11 mouse cellular contexts compared by ENCODE assay signal in the genomic region with DNA sequence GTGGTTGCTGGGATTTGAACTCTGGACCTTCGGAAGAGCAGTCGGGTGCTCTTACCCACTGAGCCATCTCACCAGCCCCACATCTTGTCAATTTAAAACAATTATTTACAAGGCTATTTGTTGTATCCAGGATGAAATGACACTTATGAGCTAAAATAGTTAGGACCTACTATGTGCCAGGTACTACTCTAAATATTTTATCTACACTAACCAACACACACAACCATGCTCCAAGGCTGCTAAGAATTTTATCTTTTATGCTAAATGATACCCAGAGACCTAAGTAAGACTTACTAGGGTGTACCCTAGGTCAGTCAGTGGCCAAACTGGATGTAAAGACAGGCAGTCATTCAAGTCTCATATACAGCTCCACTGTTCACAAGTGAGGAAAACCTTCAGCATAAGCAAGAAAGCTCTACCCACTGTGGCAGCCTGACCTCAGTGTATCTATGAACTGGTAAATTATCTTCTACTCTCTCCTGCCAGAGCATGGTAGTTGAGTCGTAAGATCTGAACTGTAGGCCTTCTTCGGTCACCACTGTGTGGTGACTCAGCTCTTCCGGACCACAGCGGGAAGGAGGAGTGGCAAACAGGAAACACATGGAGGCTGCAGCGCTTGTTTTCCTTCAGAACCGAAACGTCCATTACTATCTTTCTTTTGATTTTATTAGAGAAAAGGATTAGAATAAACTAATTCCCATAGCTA. TPM values are rescaled to one million over a fixed set of nuclear protein-coding genes. Genes with fewer than 3 reads are reported as not detected.
DNase-seq lines count a peak whose midpoint lies in the region; ATAC-seq lines count a peak whose summit lies in the region.
"Had no signal": no experiment of that assay in that cellular context is flagged by ENCODE, and none has a peak within 500 bp of the region (broad histone marks: within the 10 kb centered on the region; RNA-seq: fewer than 3 reads in every experiment).

No protein-coding gene starts in this region.

- DNase-seq in thymus, postnatal 0 days (ENCODE audit: low spot score): peak; percentile 21
- no peak for DNase-seq in thymus, adult 18-20 months
- DNase-seq in liver, embryonic 13.5 days: peak; percentile 25
- DNase-seq in yolk sac, embryonic 10.5 days (ENCODE audit: low spot score): peak; percentile 37
- DNase-seq in limb, embryonic 10.5 days (ENCODE audit: low spot score): no peak
- no peak for DNase-seq in layer of hippocampus, adult 11-12 months (ENCODE audit: low spot score)
- DNase-seq in urinary bladder, postnatal 14 days (ENCODE audit: low spot score): no peak
- DNase-seq: right cerebral cortex, postnatal 14 days had no signal

- WGBS in liver, embryonic 13.5 days (ENCODE audit: insufficient replicate concordance): 31% methylated on average over 9 of the region's 9 CpGs
- WGBS in limb, embryonic 10.5 days: 90% methylated on average over 9 of the region's 9 CpGs

- H3K9ac ChIP-seq in liver, embryonic 13.5 days: no peak overlapping the region
- H3K9ac ChIP-seq: hindbrain, embryonic 15.5 days had no signal

- H3K27ac ChIP-seq in liver, embryonic 13.5 days: 0 out of 2 replicates have a peak overlapping the region, but pooled peaks have one; percentile 45
- H3K27ac ChIP-seq in limb, embryonic 10.5 days: no peak overlapping the region
- H3K27ac ChIP-seq: hindbrain, embryonic 15.5 days had no signal

- H3K27me3 ChIP-seq in liver, embryonic 13.5 days: no peaks in the 10 kb centered on the region
- no peaks in the 10 kb centered on the region for H3K27me3 ChIP-seq in limb, embryonic 10.5 days (ENCODE audit: low read depth, poor library complexity, severe bottlenecking)
- H3K27me3 ChIP-seq: hindbrain, embryonic 15.5 days had no signal

- peak overlapping the region; percentile 38 for H3K4me2 ChIP-seq in liver, embryonic 13.5 days
- H3K4me2 ChIP-seq: hindbrain, embryonic 15.5 days; midbrain, embryonic 11.5 days had no signal

- H3K36me3 ChIP-seq in liver, embryonic 13.5 days: no peaks in the 10 kb centered on the region
- peaks cover 13% of the 10 kb centered on the region for H3K36me3 ChIP-seq in limb, embryonic 10.5 days
- H3K36me3 ChIP-seq: hindbrain, embryonic 15.5 days had no signal

- no peaks in the 10 kb centered on the region for H3K9me3 ChIP-seq in liver, embryonic 13.5 days (replicated peaks)
- H3K9me3 ChIP-seq in limb, embryonic 10.5 days (replicated peaks): no peaks in the 10 kb centered on the region
- H3K9me3 ChIP-seq: hindbrain, embryonic 15.5 days had no signal

- H3K4me1 ChIP-seq in liver, embryonic 13.5 days (replicated peaks): peaks cover 57% of the 10 kb centered on the region
- H3K4me1 ChIP-seq in limb, embryonic 10.5 days: peaks cover 3% of the 10 kb centered on the region; the same call in 1 of the 2 replicates

- peak; percentile 83 for ATAC-seq in activated CD4-positive, CD25-positive, alpha-beta regulatory T cell, adult 4 months
- peak; percentile 85 for ATAC-seq in liver, embryonic 13.5 days (ENCODE audit: low read depth)

- 0 out of 2 replicates have a peak overlapping the region, but pooled peaks have one; percentile 4 for H3K4me3 ChIP-seq in liver, embryonic 13.5 days (replicated peaks)
- no peak overlapping the region for H3K4me3 ChIP-seq in limb, embryonic 10.5 days
- H3K4me3 ChIP-seq: hindbrain, embryonic 15.5 days had no signal

RNA-seq across cellular contexts. Expression of a gene that starts 18.7 kb away (rescaled TPM):
- 33.2 and 41.1 TPM in 2 replicates for polyA plus RNA-seq in thymus, postnatal 0 days (2015; fragmentation: Nextera tagmentation; extraction: Ambion mirVana)
- 10 to 100 TPM; 10.1 to 12.0 TPM for polyA plus RNA-seq in activated CD4-positive, CD25-positive, alpha-beta regulatory T cell, adult 4 months (2017; shearing (Covaris generic))
- 32.6 and 33.4 TPM in 2 replicates for polyA plus RNA-seq in liver, embryonic 13.5 days (2015; fragmentation: Nextera tagmentation; extraction: Ambion mirVana)
- 41.6 and 48.5 TPM in 2 replicates for polyA plus RNA-seq in limb, embryonic 10.5 days (2016; fragmentation: Nextera tagmentation; extraction: Ambion mirVana)

Comparison
In these comparisons a context has a peak if more than half of its experiments do, and no peak if none do; other contexts are left out.
1. DNase-seq: peak in thymus, postnatal 0 days (single experiment), liver, embryonic 13.5 days (single experiment) and yolk sac, embryonic 10.5 days (single experiment); none in thymus, adult 18-20 months (0 of 2), limb, embryonic 10.5 days (single experiment), layer of hippocampus, adult 11-12 months (single experiment) and urinary bladder, postnatal 14 days (single experiment).